Mouse (Mus musculus): ENCODE data around the gene Pfas. TPM values are rescaled to one million over a fixed set of nuclear protein-coding genes. Genes with fewer than 3 reads are reported as not detected.
"Not testable (repeated sequence)": the region's sequence is repeated elsewhere in the genome, so short reads cannot be mapped to it uniquely, and the experiment has no call there.

The Pfas gene
- total RNA-seq, 2 experiments from 2014 or later = 7.0 to 9.6 TPM

GRCm38 (mm10) chr11:69015644-69016441 lies 7.6 kb upstream of the Pfas start, which contains the start of gene Ctc1:
TSS of gene Ctc1 (plus strand) at chr11:69015911.
- peak; percentile 90 for DNase-seq (ENCODE audit: low spot score)

DNA sequence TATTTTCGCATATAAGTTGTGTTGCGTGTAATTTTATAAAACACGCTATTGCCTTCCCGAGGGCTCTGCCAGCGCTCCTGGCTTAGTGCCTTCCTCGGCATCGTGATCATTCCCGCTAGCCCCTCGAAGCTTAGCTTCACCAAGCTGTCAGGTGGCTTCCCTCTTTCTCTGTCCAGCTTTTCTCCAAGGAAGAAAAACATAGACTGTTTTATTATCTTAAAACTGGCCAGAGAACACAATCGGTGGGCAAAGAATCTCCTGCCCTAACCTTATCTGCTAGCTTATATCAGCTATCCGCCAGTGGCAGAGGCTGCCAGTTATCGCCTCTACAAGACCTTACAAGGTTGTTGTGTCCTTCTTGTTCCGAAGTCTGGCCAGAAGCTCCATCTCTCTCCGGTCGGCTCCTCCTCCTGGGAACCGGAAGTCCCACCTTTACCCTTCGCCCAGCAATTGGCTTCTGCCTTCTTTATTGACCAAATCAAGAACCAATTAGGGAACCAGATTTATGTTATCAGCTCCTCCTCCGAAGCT lies 3.9 kb upstream of the Pfas start:
- peak; percentile 93 for DNase-seq (ENCODE audit: low spot score)

DNA sequence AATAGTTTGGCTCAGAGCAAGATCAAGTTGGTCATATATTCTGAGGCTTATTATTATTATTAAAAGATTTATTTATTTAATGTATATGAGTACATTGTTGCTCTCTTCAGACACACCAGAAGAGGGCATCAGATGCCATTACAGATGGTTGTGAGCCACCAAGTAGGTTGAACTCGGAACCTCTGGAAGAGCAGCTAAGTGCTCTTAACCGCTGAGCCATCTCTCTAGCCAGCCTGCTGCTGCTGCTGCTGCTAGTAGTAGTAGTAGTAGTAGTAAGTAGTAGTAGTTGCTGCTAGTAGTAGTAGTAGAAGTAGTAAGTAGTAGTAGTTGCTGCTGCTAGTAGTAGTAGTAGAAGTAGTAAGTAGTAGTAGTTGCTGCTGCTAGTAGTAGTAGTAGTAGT lies 3.2 kb upstream of the Pfas start:
- not testable (repeated sequence) for DNase-seq (ENCODE audit: low spot score)

DNA sequence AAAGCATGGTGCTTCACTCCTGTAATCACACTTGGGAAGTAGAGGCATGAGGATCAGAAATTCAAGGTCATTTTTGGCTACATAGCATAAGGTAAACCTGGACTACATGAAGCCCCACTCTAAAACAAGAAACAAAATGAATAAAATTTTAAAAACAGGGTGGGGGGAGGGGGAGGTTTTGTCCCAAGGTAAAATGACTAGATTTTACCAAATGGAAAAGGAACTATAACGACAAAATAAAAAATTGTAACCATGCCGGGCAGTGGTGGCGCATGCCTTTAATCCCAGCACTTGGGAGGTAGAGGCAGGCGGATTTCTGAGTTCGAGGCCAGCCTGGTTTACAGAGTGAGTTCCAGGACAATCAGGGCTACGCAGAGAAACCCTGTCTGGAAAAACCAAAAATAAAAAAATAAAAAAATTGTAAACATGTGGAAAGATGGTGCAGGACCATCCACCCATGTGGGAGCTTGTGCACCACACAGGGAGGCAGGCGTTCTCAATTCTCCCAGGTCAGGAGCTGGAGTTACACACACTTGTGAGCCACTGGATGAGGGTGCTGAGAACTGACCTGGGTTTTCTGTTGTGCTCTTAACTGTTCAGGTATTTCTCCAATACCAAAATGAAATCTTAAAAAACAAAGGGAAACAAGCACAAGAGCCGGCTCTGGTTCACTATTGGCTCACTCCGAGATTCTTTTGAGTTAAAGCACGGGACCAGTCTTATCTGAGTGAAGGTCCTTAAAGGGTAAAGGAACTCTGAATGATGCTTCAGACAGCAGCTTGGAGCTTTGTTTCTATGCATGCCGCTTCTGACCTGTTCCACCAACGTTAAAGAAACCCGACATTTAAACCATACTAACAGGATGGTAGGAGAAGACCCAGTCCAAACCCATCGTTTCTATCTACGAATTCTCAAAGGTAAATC lies 2.4 kb upstream of the Pfas start:
- DNase-seq (ENCODE audit: low spot score) = no peak

- no peak for DNase-seq (ENCODE audit: low spot score)
These were observed 1.2 kb upstream of the Pfas start for GRCm38 (mm10) chr11:69009508-69009907.

DNA sequence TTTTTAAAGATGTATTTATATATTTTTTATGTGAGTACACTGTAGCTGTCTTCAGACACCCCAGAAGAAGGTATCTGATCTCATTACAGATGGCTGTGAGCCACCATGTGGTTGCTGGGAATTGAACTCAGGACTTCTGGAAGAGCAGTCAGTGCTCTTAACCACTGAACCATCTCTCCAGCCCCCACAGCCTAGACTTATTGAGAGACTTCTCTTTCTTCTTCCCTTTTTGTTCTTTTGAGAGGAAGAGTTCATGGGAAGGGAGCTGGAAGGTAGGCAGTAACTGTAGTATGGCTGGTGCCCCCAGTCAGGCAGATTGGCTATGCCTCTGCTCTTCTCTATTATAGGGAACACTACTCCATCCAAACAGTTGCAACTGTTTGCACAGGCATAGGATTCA lies 1.7 kb downstream of the Pfas start:
- DNase-seq (ENCODE audit: low spot score) = not testable (repeated sequence)

- DNase-seq (ENCODE audit: low spot score) = no peak
These were observed 3.1 kb downstream of the Pfas start for GRCm38 (mm10) chr11:69005193-69005592.

DNA sequence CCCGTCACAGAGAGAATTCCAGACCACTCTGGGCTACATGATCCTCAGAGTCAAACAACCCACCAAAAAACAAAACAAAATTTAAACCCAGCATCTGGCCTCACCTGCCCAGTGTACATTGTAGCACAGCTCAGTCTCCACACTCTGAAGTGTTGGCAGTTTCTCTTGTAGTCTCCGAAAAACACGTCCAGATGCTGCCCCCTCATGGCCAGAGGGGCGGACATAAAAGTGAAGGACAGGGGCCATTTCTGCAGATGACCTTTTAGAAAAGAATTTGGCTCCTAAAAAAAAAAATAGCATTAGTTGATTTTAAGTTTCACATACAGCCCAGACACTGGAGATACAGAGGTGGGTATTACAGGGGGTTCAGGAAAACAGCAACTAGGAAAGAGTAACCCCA lies 4.7 kb downstream of the Pfas start:
- no peak for DNase-seq (ENCODE audit: low spot score)

GRCm38 (mm10) chr11:69002782-69003181 lies 5.5 kb downstream of the Pfas start:
- not testable (repeated sequence) for DNase-seq (ENCODE audit: low spot score)

DNA sequence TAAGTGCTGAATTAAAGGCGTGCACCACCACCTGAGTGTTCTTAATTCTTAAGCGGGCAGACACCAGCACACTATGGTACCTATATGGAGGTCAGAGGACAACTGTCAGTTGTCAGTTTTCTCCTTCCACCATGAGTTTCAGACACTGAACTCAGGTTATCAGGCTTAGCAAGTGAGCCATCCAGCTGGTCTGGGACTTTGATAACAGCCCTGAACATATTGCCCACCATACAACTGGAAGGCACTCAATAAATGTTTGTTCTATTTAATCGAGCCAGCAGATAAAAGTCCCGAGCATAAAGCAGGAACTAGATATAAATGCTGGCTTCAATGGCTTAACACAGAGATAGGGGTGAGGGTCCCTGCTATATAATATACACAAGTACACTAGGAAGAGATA lies 11.2 kb downstream of the Pfas start:
- no peak for DNase-seq (ENCODE audit: low spot score)

DNA sequence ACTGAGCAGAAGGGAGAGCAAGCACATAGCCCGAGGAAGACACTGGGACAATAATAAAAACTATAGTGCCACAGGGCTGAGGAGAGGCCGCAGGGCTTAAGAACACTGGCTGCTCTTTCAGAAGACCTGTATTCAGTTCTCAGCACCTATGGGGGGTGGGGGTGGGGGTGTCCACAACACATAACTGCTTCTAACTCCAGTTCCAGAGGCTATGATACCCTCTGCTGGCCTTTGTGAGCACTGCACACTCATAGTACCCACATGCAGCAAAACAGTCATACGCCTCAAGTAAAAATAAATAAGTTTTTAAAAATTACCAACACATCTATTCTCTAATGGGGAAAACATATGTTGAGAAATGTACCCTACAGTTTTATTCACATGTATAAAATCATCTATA lies 13.9 kb downstream of the Pfas start:
- DNase-seq (ENCODE audit: low spot score) = no peak

- DNase-seq (ENCODE audit: low spot score) = no peak
These were observed 15.1 kb downstream of the Pfas start for GRCm38 (mm10) chr11:68993122-68993521.

- DNase-seq (ENCODE audit: low spot score) = peak; percentile 68
These were observed 19.9 kb downstream of the Pfas start for GRCm38 (mm10) chr11:68988341-68988740.

DNA sequence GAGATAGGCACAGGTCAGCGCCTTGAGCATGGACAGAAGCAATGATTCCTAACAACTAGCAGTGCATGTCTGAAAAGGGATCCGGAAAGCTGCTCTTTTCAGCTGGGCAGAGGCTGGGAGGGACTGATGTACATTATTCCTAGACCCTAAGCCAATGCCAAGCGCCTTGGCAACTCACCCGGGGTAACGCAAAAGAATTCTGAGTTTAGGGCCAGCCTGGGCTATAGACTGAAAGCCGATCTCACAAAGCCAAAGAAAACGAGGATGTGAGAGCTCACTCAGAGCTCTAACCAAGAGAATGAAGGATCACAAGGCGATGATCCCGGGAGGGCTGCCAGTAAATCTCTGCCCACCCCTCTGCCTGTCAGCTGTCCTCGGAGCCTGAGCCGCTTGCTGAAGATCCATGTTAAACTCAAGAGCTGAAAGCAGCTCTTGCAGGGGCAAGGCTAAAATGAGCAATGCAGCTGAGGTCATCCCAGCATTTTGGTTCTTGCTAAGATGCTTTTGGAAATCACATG lies 20.8 kb downstream of the Pfas start:
- no peak for DNase-seq (ENCODE audit: low spot score)

GRCm38 (mm10) chr11:68982639-68983369 lies 25.5 kb downstream of the Pfas start:
- DNase-seq (ENCODE audit: low spot score) = peak; percentile 58

DNA sequence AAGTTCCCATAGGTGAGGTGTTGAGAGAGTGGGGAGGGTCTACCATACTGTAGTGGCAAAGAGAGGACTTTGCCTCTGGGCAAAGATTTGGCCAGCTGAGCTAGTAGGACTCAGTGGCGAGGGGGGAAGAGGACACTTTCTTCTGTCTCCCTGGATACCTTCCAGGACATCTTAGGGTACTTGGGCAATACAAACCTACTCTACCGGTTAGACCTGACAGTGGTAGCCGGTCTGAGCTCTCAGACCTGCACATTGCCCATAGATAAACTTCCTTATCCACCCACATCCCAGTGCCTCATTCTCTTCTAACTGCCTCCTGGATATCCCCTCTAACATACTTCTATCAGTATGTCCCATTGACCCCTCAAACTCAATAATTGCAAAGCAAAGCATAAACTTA lies 27.3 kb downstream of the Pfas start:
- no peak for DNase-seq (ENCODE audit: low spot score)

- no peak for DNase-seq (ENCODE audit: low spot score)
These were observed 28.9 kb downstream of the Pfas start for GRCm38 (mm10) chr11:68979320-68979733.

DNA sequence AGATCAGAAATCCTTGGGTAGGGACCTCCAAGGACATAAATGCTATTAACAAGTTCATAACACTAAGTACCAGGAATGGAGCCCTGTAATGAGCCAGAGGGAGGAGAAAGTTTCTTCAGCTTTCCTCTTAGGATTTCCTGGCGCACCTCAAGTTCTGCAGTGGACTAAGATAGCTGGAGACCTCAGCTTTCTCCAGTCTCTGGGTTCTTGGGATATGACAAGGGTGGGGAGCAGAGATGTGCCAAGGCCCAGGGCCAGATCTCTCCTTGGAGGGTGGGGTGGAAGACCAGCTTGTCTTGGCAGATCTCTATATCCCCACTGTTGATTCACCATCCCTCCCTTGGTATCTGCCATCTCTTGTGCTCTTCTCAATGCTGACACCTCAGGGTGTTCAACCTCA lies 32.7 kb downstream of the Pfas start:
- no peak for DNase-seq (ENCODE audit: low spot score)

DNA sequence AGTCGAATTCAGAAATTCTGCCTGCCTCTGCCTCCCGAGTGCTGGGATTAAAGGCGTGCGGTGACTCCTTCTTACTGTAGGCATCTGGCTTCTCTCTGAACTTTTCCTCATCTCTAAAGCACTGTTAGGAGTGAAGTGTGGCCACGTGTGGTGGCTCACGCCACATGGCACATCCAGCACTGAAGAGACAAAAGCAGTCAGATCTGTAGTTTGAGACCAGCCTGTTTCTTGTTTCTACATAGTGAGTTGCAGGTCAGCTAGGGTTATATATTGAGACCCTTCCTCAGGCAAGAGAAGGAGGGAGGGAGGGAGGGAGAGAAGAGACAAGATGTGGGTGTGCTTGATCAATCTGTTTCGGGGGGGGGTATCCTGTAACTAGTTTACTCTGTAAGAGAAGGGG lies 33.2 kb downstream of the Pfas start, which contains the start of gene Rangrf:
Gene Rangrf (minus strand): TSS at position 101 of the 400 bp plus-strand sequence.
- DNase-seq (ENCODE audit: low spot score) = no peak

DNA sequence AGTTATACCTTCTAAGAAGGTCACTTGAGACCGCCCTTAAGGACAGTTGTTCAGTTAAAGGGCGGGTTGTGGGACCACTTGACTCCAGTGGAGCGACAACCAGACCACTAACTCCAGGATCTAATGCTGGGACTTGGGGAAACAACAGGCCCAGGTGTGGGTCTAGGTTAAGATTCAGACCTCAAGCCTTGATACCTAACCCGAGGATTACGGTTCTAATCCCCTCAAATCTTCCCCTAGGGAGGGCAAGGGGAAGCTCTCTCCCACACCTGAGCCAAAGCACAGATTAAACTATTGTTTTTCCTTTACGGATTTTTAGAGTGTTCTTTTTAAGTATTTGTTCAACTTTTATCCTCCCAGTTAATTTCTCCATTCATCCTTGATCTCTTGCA lies 34.2 kb downstream of the Pfas start:
- DNase-seq (ENCODE audit: low spot score) = no peak

All from gastrocnemius, adult 18-20 months (tissue).